Comparison of ENCODE assay signal across 16 mouse cellular contexts in the genomic region with DNA sequence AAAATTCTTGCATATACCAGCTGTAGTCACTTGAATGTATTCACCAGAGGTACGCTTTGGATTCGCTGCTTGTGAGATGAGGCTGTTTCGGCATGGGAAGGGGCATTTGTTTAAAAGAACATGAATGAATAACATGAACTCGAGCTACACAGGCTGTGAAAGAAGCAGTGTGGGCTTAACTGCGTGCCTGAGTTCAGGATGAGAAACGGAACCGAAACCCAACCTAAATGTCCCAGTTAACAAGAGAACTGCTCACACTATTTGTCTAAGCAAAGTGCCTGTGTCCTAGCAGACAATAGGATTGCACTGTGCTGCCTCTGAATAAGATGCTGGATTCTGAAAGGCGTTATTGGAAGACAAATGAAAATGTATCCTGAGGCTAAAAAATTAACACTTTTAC.
DNase-seq lines count a peak whose midpoint lies in the region; TF ChIP-seq lines count a peak whose summit lies in the region.
"Had no signal": no experiment of that assay in that cellular context is flagged by ENCODE, and none has a peak within 500 bp of the region (broad histone marks: within the 10 kb centered on the region; RNA-seq: fewer than 3 reads in every experiment).

No protein-coding gene starts in this region.

- H3K27ac ChIP-seq in CH12.LX (ENCODE audit: insufficient read depth, low read depth) = no peak overlapping the region

- no peak overlapping the region for H3K4me3 ChIP-seq in CH12.LX (replicated peaks in 1 of 3; ENCODE audit: low read depth in 2 of 3, low read length in 2 of 3, poor library complexity in 1 of 3)

- in situ Hi-C loops in CH12.LX (cut with MboI; ENCODE audit: low pct_ligation_motif_present, low pct_unique_long_range_greater_than_20kb, low sequenced_read_pairs) = no loop called here

- dilution Hi-C loops in CH12.LX (cut with MboI; ENCODE audit: extremely low pct_ligation_motif_present, extremely low pct_unique_long_range_greater_than_20kb, low sequenced_read_pairs) = no loop called here

- H3K4me1 ChIP-seq in CH12.LX (ENCODE audit: control insufficient read depth in 1 of 2, insufficient read depth in 2 of 2) = 0 out of 4 replicates have a peak, but pooled peaks cover 0 to 1% of the 10 kb centered on the region in 2 experiments

- no peak for TF ChIP-seq CTCF in CH12.LX (conservative IDR thresholded peaks at IDR 0.05 in 1 of 2, IDR thresholded peaks at IDR 0.05 in 1 of 2; ENCODE audit: low read depth in 2 of 2, low read length in 2 of 2)

- TF ChIP-seq RAD21 in CH12.LX (IDR thresholded peaks at IDR 0.05; ENCODE audit: low read depth, low read length) = no peak

- H3K9me3 ChIP-seq in CH12.LX (replicated peaks; ENCODE audit: low read length) = no peaks in the 10 kb centered on the region
- H3K9me3 ChIP-seq: G1E had no signal

- no peak for TF ChIP-seq POLR2A in CH12.LX (IDR thresholded peaks at IDR 0.05; ENCODE audit: low read depth, low read length)

- DNase-seq in CH12.LX (ENCODE audit: extremely low read depth) = peak; percentile 3
- DNase-seq in right cerebral cortex, postnatal 36 days (ENCODE audit: low spot score in 2 of 2) = no peak
- DNase-seq: adrenal gland, adult 2 months; adrenal gland, adult 8-10 months; adrenal gland, postnatal 10 days; adrenal gland, postnatal 14 days; adrenal gland, postnatal 25 days; adrenal gland, postnatal 36 days; B cell, adult 2 months; cerebellum, adult 11 months; cerebellum, adult 11-12 months; cerebellum, adult 18-20 months; cerebellum, adult 2 months; cerebellum, adult 8-10 months had no signal

- peak; percentile 66; the same call in 1 of the 2 replicates for TF ChIP-seq EP300 in CH12.LX (IDR thresholded peaks at IDR 0.05; ENCODE audit: low read length)

- H3K79me2 ChIP-seq in CH12.LX (replicated peaks; ENCODE audit: control insufficient read depth, extremely low read depth, insufficient read depth, poor library complexity, severe bottlenecking) = no peaks in the 10 kb centered on the region

- H3K4me2 ChIP-seq in CH12.LX (ENCODE audit: insufficient read depth, low read depth, poor library complexity, severe bottlenecking) = no peak overlapping the region

- H3K36me3 ChIP-seq in CH12.LX (replicated peaks in 1 of 2; ENCODE audit: control insufficient read depth in 1 of 2, insufficient read depth in 1 of 2, low read length in 1 of 2) = no peaks in the 10 kb centered on the region
- H3K36me3 ChIP-seq: G1E had no signal

- no peaks in the 10 kb centered on the region for H3K27me3 ChIP-seq in CH12.LX (replicated peaks)
- H3K27me3 ChIP-seq: Patski had no signal

- H3K9ac ChIP-seq in CH12.LX (ENCODE audit: insufficient read depth, low read depth) = no peak overlapping the region

TF ChIP-seq in CH12.LX, 34 proteins besides CTCF, POLR2A, EP300 and RAD21:
- no peak for TF ChIP-seq JUND (conservative IDR thresholded peaks at IDR 0.05; ENCODE audit: low read depth, low read length)
- peak; percentile 62 for TF ChIP-seq IRF4 (IDR thresholded peaks at IDR 0.05; ENCODE audit: low read depth, low read length)
- no peak for TF ChIP-seq JUN (IDR thresholded peaks at IDR 0.05; ENCODE audit: insufficient read depth, low read depth, low read length)
- TF ChIP-seq MYC (IDR thresholded peaks at IDR 0.05; ENCODE audit: low read depth, low read length) = no peak
- TF ChIP-seq E2F4 (IDR thresholded peaks at IDR 0.05; ENCODE audit: insufficient replicate concordance, low read depth, low read length) = no peak
- TF ChIP-seq MEF2A (IDR thresholded peaks at IDR 0.05; ENCODE audit: borderline replicate concordance, low read depth, low read length) = no peak
- no peak for TF ChIP-seq TCF12 (IDR thresholded peaks at IDR 0.05; ENCODE audit: low read depth, low read length)
- no peak for TF ChIP-seq CHD1 (IDR thresholded peaks at IDR 0.05; ENCODE audit: low read depth, low read length)
